Mouse (Mus musculus) midbrain, embryonic 15.5 days (tissue): ENCODE measurements around the gene Prmt9. TPM values are rescaled to one million over a fixed set of nuclear protein-coding genes. Genes with fewer than 3 reads are reported as not detected.

Experiments
- ATAC-seq: fragments of 200-750 bp; cut with Nextera tagmentation; replicated peaks from 2 replicates; pipeline ENCODE4 v1.8.0; 2017; ENCODE audit warnings: moderate TSS enrichment
- H3K27ac ChIP-seq: fragments of 300-500 bp; sonication (generic); 2 replicates; pipeline ENCODE4 v1.5.1; 2015; ENCODE audit warnings: mild to moderate bottlenecking, inconsistent platforms
- H3K27me3 ChIP-seq: fragments of 300-500 bp; sonication (generic); replicated peaks from 2 replicates; pipeline ENCODE4 v1.6.1; 2015; ENCODE audit warnings: inconsistent platforms
- H3K36me3 ChIP-seq: fragments of 300-500 bp; sonication (generic); replicated peaks from 2 replicates; pipeline ENCODE4 v1.6.1; 2015; ENCODE audit warnings: inconsistent platforms
- H3K4me1 ChIP-seq: fragments of 300-500 bp; sonication (generic); 2 replicates; pipeline ENCODE4 v1.6.1; 2015; ENCODE audit warnings: inconsistent platforms
- H3K4me2 ChIP-seq: fragments of 300-500 bp; sonication (generic); 2 replicates; pipeline ENCODE4 v1.6.1; 2015; ENCODE audit warnings: inconsistent platforms, mild to moderate bottlenecking, moderate library complexity
- H3K4me3 ChIP-seq: fragments of 300-500 bp; sonication (generic); 2 replicates; pipeline ENCODE4 v1.5.1; 2015; ENCODE audit warnings: mild to moderate bottlenecking, inconsistent platforms
- H3K9ac ChIP-seq: fragments of 300-500 bp; sonication (generic); 2 replicates; pipeline ENCODE4 v1.6.1; 2015; ENCODE audit warnings: mild to moderate bottlenecking, inconsistent platforms
- H3K9me3 ChIP-seq: fragments of 300-500 bp; sonication (generic); 2 replicates; pipeline ENCODE4 v1.6.1; 2016; ENCODE audit warnings: inconsistent platforms
- whole genome bisulfite sequencing: fragments of 180-500 bp; shearing (Covaris S2); methylation state at CpG from one replicate; pipeline ENCODE4 v1.1.7; 2015; ENCODE audit warnings: mixed read lengths; 5-methylcytosine and 5-hydroxymethylcytosine counted together
- polyA plus RNA-seq: library from polyadenylated mRNA; unstranded; fragments of >200 nt; fragmentation: Nextera tagmentation; extraction: Ambion mirVana; gene quantifications from 2 replicates; pipeline ENCODE4 v1.2.1, GENCODE M21; 2015

The Prmt9 gene
- polyA plus RNA-seq, 1 experiment from 2014 or later, result 29.1 TPM

GRCm38 (mm10) chr8:77617916-77618315 lies 68.7 kb downstream of the Prmt9 start:
- WGBS, result 63% methylated on average over 2 of the region's 2 CpGs
- ATAC-seq, result 0 out of 2 replicates have a peak, but pooled peaks have one; percentile 30
- H3K36me3 ChIP-seq, result no peaks in the 10 kb centered on the region
- H3K4me1 ChIP-seq, result no peaks in the 10 kb centered on the region
- no peak overlapping the region for H3K27ac ChIP-seq
- H3K4me2 ChIP-seq, result no peak overlapping the region
- H3K9ac ChIP-seq, result no peak overlapping the region
- H3K9me3 ChIP-seq, result no peaks in the 10 kb centered on the region
- H3K4me3 ChIP-seq, result no peak overlapping the region
- no peaks in the 10 kb centered on the region for H3K27me3 ChIP-seq

- Histone ChIP-seq H3K36me3 (no peaks in the 10 kb centered on the region), H3K9ac (no peak overlapping the region), H3K4me2 (no peak overlapping the region), H3K27ac (no peak overlapping the region), H3K9me3 (no peaks in the 10 kb centered on the region), H3K4me1 (no peaks in the 10 kb centered on the region), H3K4me3 (no peak overlapping the region), H3K27me3 (no peaks in the 10 kb centered on the region)
- 67% methylated on average over 7 of the region's 7 CpGs for WGBS
- no peak for ATAC-seq
These were observed 74.5 kb downstream of the Prmt9 start for GRCm38 (mm10) chr8:77623677-77624209.

- 0 out of 2 replicates have a peak, but pooled peaks cover 3% of the 10 kb centered on the region for H3K4me1 ChIP-seq
- H3K9me3 ChIP-seq, result no peaks in the 10 kb centered on the region
- H3K4me3 ChIP-seq, result no peak overlapping the region
- H3K9ac ChIP-seq, result no peak overlapping the region
- H3K36me3 ChIP-seq, result no peaks in the 10 kb centered on the region
- no peaks in the 10 kb centered on the region for H3K27me3 ChIP-seq
- 16% methylated on average over 15 of the region's 15 CpGs for WGBS
- no peak overlapping the region for H3K27ac ChIP-seq
- no peak overlapping the region for H3K4me2 ChIP-seq
- peak; percentile 97 for ATAC-seq
These were observed 80.8 kb downstream of the Prmt9 start for GRCm38 (mm10) chr8:77629858-77630537.

- no peak overlapping the region for H3K4me3 ChIP-seq
- ATAC-seq, result peak; percentile 26; the same call in 1 of the 2 replicates
- H3K9me3 ChIP-seq, result no peaks in the 10 kb centered on the region
- H3K27ac ChIP-seq, result no peak overlapping the region
- H3K4me2 ChIP-seq, result no peak overlapping the region
- H3K27me3 ChIP-seq, result no peaks in the 10 kb centered on the region
- 49% methylated on average over 3 of the region's 3 CpGs for WGBS
- no peak overlapping the region for H3K9ac ChIP-seq
- 0 out of 2 replicates have a peak, but pooled peaks cover 3% of the 10 kb centered on the region for H3K4me1 ChIP-seq
- no peaks in the 10 kb centered on the region for H3K36me3 ChIP-seq
These were observed 81.5 kb downstream of the Prmt9 start for GRCm38 (mm10) chr8:77630691-77631090.

Other genes with a start within 250 kb of the Prmt9 start
- 3.1 and 3.3 TPM in 2 replicates for gene Arhgap10, start 31.4 kb upstream of the Prmt9 start, polyA plus RNA-seq
- 61.5 and 65.6 TPM in 2 replicates for gene Tmem184c, start 61.3 kb downstream of the Prmt9 start, polyA plus RNA-seq
- 6.1 and 6.4 TPM in 2 replicates for gene Ednra, start 175.1 kb downstream of the Prmt9 start, polyA plus RNA-seq